Mouse (Mus musculus): ENCODE data around the gene Slc12a4. TPM values are rescaled to one million over a fixed set of nuclear protein-coding genes. Genes with fewer than 3 reads are reported as not detected.

Gene Slc12a4
- polyA plus RNA-seq, 2 experiments = 46.0 to 116 TPM

DNA sequence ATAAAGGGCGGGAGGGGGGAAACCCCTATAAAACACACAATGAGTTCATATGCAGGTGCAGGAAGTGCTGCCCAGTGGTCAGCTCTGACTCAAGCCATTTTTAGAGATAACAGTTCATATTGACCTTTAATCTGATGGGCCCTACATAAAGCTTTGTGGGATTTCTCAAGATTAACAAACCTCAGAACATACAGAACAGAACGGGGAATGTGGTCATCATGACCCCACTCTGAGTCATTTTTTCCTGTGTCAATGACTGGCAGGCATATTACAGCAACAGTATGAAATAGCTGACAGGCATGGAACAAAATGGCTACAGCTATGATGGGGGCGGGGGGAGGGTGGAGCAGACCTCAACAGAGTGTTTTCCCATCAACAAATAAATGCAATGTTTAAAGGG is 41.2 kb upstream of the Slc12a4 start:
- Histone ChIP-seq H3K4me2 (replicated peaks; ENCODE audit: low read depth, low read length, severe bottlenecking) (no peak overlapping the region), H3K4me3 (replicated peaks; ENCODE audit: low read length) (no peak overlapping the region), H3K9ac (ENCODE audit: low read depth, low read length, severe bottlenecking) (no peak overlapping the region), H3K36me3 (ENCODE audit: control insufficient read depth, insufficient read depth, low read length) (no peaks in the 10 kb centered on the region), H3K27ac (replicated peaks; ENCODE audit: low read depth, low read length) (no peak overlapping the region), H3K27me3 (ENCODE audit: control insufficient read depth, insufficient read depth, low read length) (no peaks in the 10 kb centered on the region), H3K4me1 (ENCODE audit: control insufficient read depth, insufficient read depth, low read length) (peaks cover 10% of the 10 kb centered on the region), H3K9me3 (ENCODE audit: control insufficient read depth, low read length) (no peaks in the 10 kb centered on the region)
- ATAC-seq (ENCODE audit: low FRiP score, low read depth) (no peak), DNase-seq (ENCODE audit: low spot score) (no peak)
- 77% methylated on average over 3 of the region's 3 CpGs for WGBS
- no peak for TF ChIP-seq POLR2A (IDR thresholded peaks at IDR 0.05; ENCODE audit: borderline replicate concordance, extremely low read depth, insufficient read depth, insufficient read length)

DNA sequence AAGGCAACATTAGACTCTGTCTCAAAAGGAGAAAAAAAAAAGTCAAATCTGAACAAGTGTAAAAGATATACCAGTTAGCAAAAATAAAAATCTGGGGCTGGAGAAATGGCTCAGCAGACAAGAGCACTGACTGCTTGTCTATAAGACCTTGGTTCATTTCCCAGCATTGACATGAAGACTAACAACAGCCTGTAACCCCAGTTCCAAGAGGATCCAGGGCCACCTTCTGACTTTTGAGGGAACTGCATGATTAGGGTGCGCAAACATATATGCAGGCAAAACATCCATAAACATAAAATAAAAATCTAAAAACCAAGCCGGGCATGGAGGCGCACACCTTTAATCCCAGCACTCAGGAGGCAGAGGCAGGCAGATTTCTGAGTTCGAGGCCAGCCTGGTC is 40.5 kb upstream of the Slc12a4 start:
- 90% methylated on average over 4 of the region's 4 CpGs for WGBS
- Histone ChIP-seq H3K9ac (ENCODE audit: low read depth, low read length, severe bottlenecking) (no peak overlapping the region), H3K4me2 (replicated peaks; ENCODE audit: low read depth, low read length, severe bottlenecking) (no peak overlapping the region), H3K27ac (replicated peaks; ENCODE audit: low read depth, low read length) (no peak overlapping the region), H3K9me3 (ENCODE audit: control insufficient read depth, low read length) (no peaks in the 10 kb centered on the region), H3K4me3 (replicated peaks; ENCODE audit: low read length) (no peak overlapping the region), H3K4me1 (ENCODE audit: control insufficient read depth, insufficient read depth, low read length) (peaks cover 10% of the 10 kb centered on the region), H3K36me3 (ENCODE audit: control insufficient read depth, insufficient read depth, low read length) (no peaks in the 10 kb centered on the region), H3K27me3 (ENCODE audit: control insufficient read depth, insufficient read depth, low read length) (no peaks in the 10 kb centered on the region)
- DNase-seq (ENCODE audit: low spot score) (no peak), ATAC-seq (ENCODE audit: low FRiP score, low read depth) (no peak)
- TF ChIP-seq POLR2A (IDR thresholded peaks at IDR 0.05; ENCODE audit: borderline replicate concordance, extremely low read depth, insufficient read depth, insufficient read length) = no peak

DNA sequence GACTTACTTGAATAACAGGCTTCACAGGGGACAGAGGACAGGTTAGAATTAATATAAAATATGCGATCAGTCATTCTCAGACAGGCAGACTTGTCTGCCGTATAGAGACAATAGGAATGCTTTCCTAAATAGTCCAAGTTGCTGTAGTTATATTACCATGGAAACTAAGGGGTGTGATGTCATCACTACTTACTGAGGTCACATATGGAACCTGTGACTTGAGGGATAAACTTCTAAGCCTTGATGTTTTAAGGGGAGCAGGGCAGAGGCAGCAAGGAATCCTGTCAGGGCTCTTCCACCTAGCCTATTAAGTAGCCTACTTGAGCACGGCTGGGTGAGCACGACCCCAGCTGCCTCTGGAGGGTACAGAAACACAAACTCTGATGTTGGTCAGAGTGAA is 40.0 kb upstream of the Slc12a4 start, which contains the start of gene Dpep2nb:
Gene Dpep2nb (minus strand): TSS at position 101 of the 400 bp plus-strand sequence.
- H3K9me3 ChIP-seq (ENCODE audit: control insufficient read depth, low read length) = no peaks in the 10 kb centered on the region
- DNase-seq (ENCODE audit: low spot score) (no peak), ATAC-seq (ENCODE audit: low FRiP score, low read depth) (no peak)
- WGBS = 82% methylated on average over 4 of the region's 4 CpGs
- H3K4me3 ChIP-seq (replicated peaks; ENCODE audit: low read length) = no peak within 1 kb of the TSS
- H3K27me3 ChIP-seq (ENCODE audit: control insufficient read depth, insufficient read depth, low read length) = no peaks in the 10 kb centered on the region
- peaks cover 10% of the 10 kb centered on the region for H3K4me1 ChIP-seq (ENCODE audit: control insufficient read depth, insufficient read depth, low read length)
- H3K4me2 ChIP-seq (replicated peaks; ENCODE audit: low read depth, low read length, severe bottlenecking) = no peak within 1 kb of the TSS
- TF ChIP-seq POLR2A (IDR thresholded peaks at IDR 0.05; ENCODE audit: borderline replicate concordance, extremely low read depth, insufficient read depth, insufficient read length) = no peak
- no peaks in the 10 kb centered on the region for H3K36me3 ChIP-seq (ENCODE audit: control insufficient read depth, insufficient read depth, low read length)
- no peak within 1 kb of the TSS for H3K9ac ChIP-seq (ENCODE audit: low read depth, low read length, severe bottlenecking)
- no peak within 1 kb of the TSS for H3K27ac ChIP-seq (replicated peaks; ENCODE audit: low read depth, low read length)

DNA sequence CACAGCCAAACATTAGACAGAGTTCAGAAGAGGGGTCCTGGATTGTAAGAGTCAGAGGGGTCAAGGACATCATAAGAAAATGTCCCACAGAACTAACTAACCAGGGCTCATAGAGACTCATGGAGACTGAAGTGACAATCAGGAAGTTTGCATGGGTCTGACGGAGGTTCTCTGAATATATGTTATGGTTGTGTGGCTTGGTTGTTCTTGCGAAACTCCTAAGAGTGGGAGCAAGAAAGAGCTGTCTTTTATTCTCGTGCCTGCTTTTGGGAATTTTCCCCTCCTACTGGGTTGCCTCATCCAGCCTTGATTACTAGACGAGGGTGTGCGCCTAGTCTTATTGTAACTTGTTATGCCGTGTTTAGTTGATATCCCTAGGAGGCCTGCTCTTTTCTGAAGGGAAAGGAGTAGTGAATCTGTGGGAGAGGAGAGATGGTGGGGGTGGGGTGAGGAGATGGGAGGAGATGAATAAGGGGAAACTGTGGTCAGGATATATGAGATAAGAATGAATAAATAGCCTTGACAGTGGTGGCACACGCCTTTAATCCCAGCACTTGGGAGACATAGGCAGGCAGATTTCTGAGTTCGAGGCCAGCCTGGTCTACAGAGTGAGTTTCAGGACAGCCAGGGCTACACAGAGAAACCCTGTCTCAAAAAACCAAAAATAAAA is 38.8 kb upstream of the Slc12a4 start:
- Histone ChIP-seq H3K4me1 (ENCODE audit: control insufficient read depth, insufficient read depth, low read length) (no peaks in the 10 kb centered on the region), H3K9ac (ENCODE audit: low read depth, low read length, severe bottlenecking) (no peak overlapping the region), H3K27ac (replicated peaks; ENCODE audit: low read depth, low read length) (no peak overlapping the region), H3K4me3 (replicated peaks; ENCODE audit: low read length) (no peak overlapping the region), H3K9me3 (ENCODE audit: control insufficient read depth, low read length) (no peaks in the 10 kb centered on the region), H3K27me3 (ENCODE audit: control insufficient read depth, insufficient read depth, low read length) (no peaks in the 10 kb centered on the region), H3K36me3 (ENCODE audit: control insufficient read depth, insufficient read depth, low read length) (no peaks in the 10 kb centered on the region), H3K4me2 (replicated peaks; ENCODE audit: low read depth, low read length, severe bottlenecking) (no peak overlapping the region)
- no peak for DNase-seq (ENCODE audit: low spot score)
- ATAC-seq (ENCODE audit: low FRiP score, low read depth) = no peak
- 76% methylated on average over 8 of the region's 8 CpGs for WGBS
- no peak for TF ChIP-seq POLR2A (IDR thresholded peaks at IDR 0.05; ENCODE audit: borderline replicate concordance, extremely low read depth, insufficient read depth, insufficient read length)

DNA sequence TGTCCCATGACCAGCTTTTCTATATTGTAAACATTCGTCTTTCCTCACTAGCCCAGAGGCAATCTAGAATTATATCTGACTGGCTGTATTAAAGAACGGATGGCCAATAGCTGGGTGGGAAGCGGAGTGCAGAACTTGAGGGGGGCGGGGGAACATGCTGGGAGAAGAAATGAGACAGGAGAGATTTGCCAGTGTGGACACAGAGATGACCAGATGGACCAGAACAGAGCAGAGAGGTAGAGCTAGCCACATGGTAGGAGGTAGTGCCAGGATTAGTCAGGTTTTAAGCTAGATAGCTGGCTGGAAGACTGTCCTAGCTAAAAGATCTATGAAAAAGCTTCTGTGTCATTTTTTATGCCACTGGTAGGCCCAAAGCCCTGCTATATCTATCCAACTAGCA is 36.0 kb upstream of the Slc12a4 start:
- TF ChIP-seq POLR2A (IDR thresholded peaks at IDR 0.05; ENCODE audit: borderline replicate concordance, extremely low read depth, insufficient read depth, insufficient read length) = no peak
- Histone ChIP-seq H3K9me3 (ENCODE audit: control insufficient read depth, low read length) (no peaks in the 10 kb centered on the region), H3K9ac (ENCODE audit: low read depth, low read length, severe bottlenecking) (no peak overlapping the region), H3K4me1 (ENCODE audit: control insufficient read depth, insufficient read depth, low read length) (no peaks in the 10 kb centered on the region), H3K27ac (replicated peaks; ENCODE audit: low read depth, low read length) (no peak overlapping the region), H3K4me2 (replicated peaks; ENCODE audit: low read depth, low read length, severe bottlenecking) (no peak overlapping the region), H3K27me3 (ENCODE audit: control insufficient read depth, insufficient read depth, low read length) (no peaks in the 10 kb centered on the region), H3K4me3 (replicated peaks; ENCODE audit: low read length) (no peak overlapping the region), H3K36me3 (ENCODE audit: control insufficient read depth, insufficient read depth, low read length) (no peaks in the 10 kb centered on the region)
- DNase-seq (ENCODE audit: low spot score) (no peak), ATAC-seq (ENCODE audit: low FRiP score, low read depth) (no peak)
- 80% methylated on average over 4 of the region's 4 CpGs for WGBS
